Comparison of ENCODE assay signal across 12 mouse cellular contexts in genomic region chr1:161621291-161621690, GRCm38 (mm10).
DNase-seq lines count a peak whose midpoint lies in the region; TF ChIP-seq lines count a peak whose summit lies in the region.
"Had no signal": no experiment of that assay in that cellular context is flagged by ENCODE, and none has a peak within 500 bp of the region (broad histone marks: within the 10 kb centered on the region; RNA-seq: fewer than 3 reads in every experiment).

No protein-coding gene starts in this region.

- H3K36me3 ChIP-seq in C2C12 (ENCODE audit: control insufficient read depth, insufficient read depth) = no peaks in the 10 kb centered on the region
- H3K36me3 ChIP-seq: embryonic facial prominence, embryonic 12.5 days; liver, embryonic 13.5 days had no signal

- H3K79me3 ChIP-seq in C2C12 (ENCODE audit: low read depth) = no peaks in the 10 kb centered on the region

- no peak overlapping the region for H3K4me3 ChIP-seq in C2C12 (ENCODE audit: insufficient read depth, poor library complexity, severe bottlenecking)
- H3K4me3 ChIP-seq: embryonic facial prominence, embryonic 12.5 days; liver, embryonic 13.5 days had no signal

- TF ChIP-seq CTCF in C2C12 (IDR thresholded peaks at IDR 0.05; ENCODE audit: control insufficient read depth, insufficient read depth, insufficient read length) = no peak

- H3K79me2 ChIP-seq in C2C12 (ENCODE audit: control insufficient read depth, insufficient read depth) = no peaks in the 10 kb centered on the region

- peak; percentile 39 to 44 for DNase-seq in left cerebral cortex, adult 18-20 months (ENCODE audit: low spot score in 2 of 2)
- DNase-seq in left cerebral cortex, adult 11 months (ENCODE audit: low spot score) = no peak
- peak; percentile 82 for DNase-seq in brain, adult 2 months (ENCODE audit: low read depth, low spot score)
- peak; percentile 4 to 15 for DNase-seq in frontal cortex, postnatal 25 days (ENCODE audit: low spot score in 2 of 2)
- DNase-seq in kidney, adult 8-10 months = no peak
- DNase-seq in gastrocnemius, postnatal 10 days = no peak
- no peak for DNase-seq in gastrocnemius, postnatal 4 days (ENCODE audit: low spot score in 2 of 2)
- DNase-seq: heart, postnatal 14 days; liver, embryonic 13.5 days; thymus, postnatal 25 days had no signal

- H3K27me3 ChIP-seq in C2C12 (ENCODE audit: control insufficient read depth, insufficient read depth, insufficient read length) = no peaks in the 10 kb centered on the region
- H3K27me3 ChIP-seq: embryonic facial prominence, embryonic 12.5 days; liver, embryonic 13.5 days had no signal

- no peak overlapping the region for H3ac ChIP-seq in C2C12 (ENCODE audit: control insufficient read depth, insufficient read length, low read depth)

TF ChIP-seq in C2C12, 6 proteins besides CTCF, POLR2A, EP300 and RAD21:
- peak; percentile 89 for TF ChIP-seq FOSL1 (IDR thresholded peaks at IDR 0.05; ENCODE audit: insufficient read depth, low read length, poor library complexity, severe bottlenecking)
- TF ChIP-seq MYOD1 (IDR thresholded peaks at IDR 0.05; ENCODE audit: control insufficient read depth, insufficient read length, low read depth) = peak; percentile 64
- TF ChIP-seq MYOG (IDR thresholded peaks at IDR 0.05; ENCODE audit: control insufficient read depth, extremely low read depth, insufficient read length) = no peak
- peak; percentile 32 for TF ChIP-seq MAX (IDR thresholded peaks at IDR 0.05)

Comparison
In these comparisons a context has a peak if more than half of its experiments do, and no peak if none do; other contexts are left out.
1. DNase-seq: peak in left cerebral cortex, adult 18-20 months (2 of 2), brain, adult 2 months (single experiment) and frontal cortex, postnatal 25 days (2 of 2); none in left cerebral cortex, adult 11 months (single experiment), kidney, adult 8-10 months (0 of 2), gastrocnemius, postnatal 10 days (single experiment) and gastrocnemius, postnatal 4 days (0 of 2).